Comparison of ENCODE assay signal across 7 mouse cellular contexts in the genomic region with DNA sequence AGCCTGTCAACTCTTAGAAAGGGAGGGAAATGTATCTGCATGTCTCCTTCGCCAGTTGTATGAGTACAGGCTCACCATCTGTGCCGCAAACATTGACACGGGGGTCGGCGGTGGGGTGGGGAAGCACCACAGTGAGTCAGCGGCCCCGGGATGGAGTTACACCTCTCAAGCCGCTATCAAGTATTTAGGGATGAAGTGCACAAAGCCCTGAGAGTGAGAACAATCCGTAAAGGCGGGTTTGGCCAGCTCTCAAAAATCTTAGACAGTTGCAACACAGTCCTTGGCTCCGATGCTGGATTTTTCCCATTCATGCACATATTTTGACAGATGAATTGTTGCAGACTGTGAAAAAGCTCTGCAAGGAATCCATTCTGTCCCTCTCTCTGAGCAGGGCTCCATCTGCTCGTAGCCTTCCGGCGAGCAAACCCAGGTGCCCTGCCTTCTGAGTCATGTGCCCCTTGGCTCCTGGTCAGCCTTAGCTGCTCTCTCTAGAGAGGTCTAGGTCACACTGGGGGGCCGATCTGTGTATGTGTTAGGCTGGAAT.
DNase-seq lines count a peak whose midpoint lies in the region; ATAC-seq and TF ChIP-seq lines count a peak whose summit lies in the region.

No protein-coding gene starts in this region.

- no peaks in the 10 kb centered on the region for H3K36me3 ChIP-seq in kidney, embryonic 16.5 days (ENCODE audit: insufficient read depth, low read length)
- H3K36me3 ChIP-seq in limb, embryonic 14.5 days (ENCODE audit: control insufficient read depth, insufficient read depth, low read length), result no peaks in the 10 kb centered on the region

- no peaks in the 10 kb centered on the region for H3K9me3 ChIP-seq in kidney, embryonic 16.5 days (ENCODE audit: low read length)
- no peaks in the 10 kb centered on the region for H3K9me3 ChIP-seq in limb, embryonic 14.5 days (ENCODE audit: control insufficient read depth, low read length)

- 10% methylated on average over 15 of the region's 15 CpGs for WGBS in kidney, embryonic 16.5 days
- 22% methylated on average over 15 of the region's 15 CpGs for WGBS in limb, embryonic 14.5 days

- peak; percentile 85 for ATAC-seq in kidney, embryonic 16.5 days (ENCODE audit: low FRiP score, low TSS enrichment)
- peak; percentile 70 for ATAC-seq in limb, embryonic 14.5 days (ENCODE audit: low FRiP score, low read depth)
- ATAC-seq in monocyte, adult 5-6 weeks (replicated peaks; ENCODE audit: insufficient number of reproducible peaks, low FRiP score, low TSS enrichment, poor library complexity, severe bottlenecking), result no peak

- peak; percentile 75 for DNase-seq in brain, embryonic 18.5 days (ENCODE audit: low read depth, low spot score)
- peak; percentile 25 for DNase-seq in fat pad, adult 2 months (ENCODE audit: extremely low read depth, low read depth, low spot score)
- peak; percentile 81 to 86 for DNase-seq in heart, adult 9 months (ENCODE audit: low spot score in 2 of 2)
- DNase-seq in limb, embryonic 14.5 days (ENCODE audit: low spot score), result peak; percentile 87
- peak; percentile 42 for DNase-seq in ovary, postnatal 14 days (ENCODE audit: low spot score)

- peaks cover 31% of the 10 kb centered on the region for H3K4me1 ChIP-seq in kidney, embryonic 16.5 days (ENCODE audit: insufficient read depth, low read length)
- peaks cover 12% of the 10 kb centered on the region for H3K4me1 ChIP-seq in limb, embryonic 14.5 days (ENCODE audit: control insufficient read depth, insufficient read depth, low read length)

- peak overlapping the region; percentile 39 for H3K4me2 ChIP-seq in kidney, embryonic 16.5 days (replicated peaks; ENCODE audit: low read depth, low read length)
- H3K4me2 ChIP-seq in limb, embryonic 14.5 days (replicated peaks; ENCODE audit: low read depth, low read length, severe bottlenecking), result 0 out of 2 replicates have a peak overlapping the region, but pooled peaks have one; percentile 32

- no peak overlapping the region for H3K9ac ChIP-seq in kidney, embryonic 16.5 days (replicated peaks; ENCODE audit: low read length)
- no peak overlapping the region for H3K9ac ChIP-seq in limb, embryonic 14.5 days (ENCODE audit: low read depth, low read length, severe bottlenecking)

- no peak for TF ChIP-seq POLR2A in limb, embryonic 14.5 days (IDR thresholded peaks at IDR 0.05; ENCODE audit: borderline replicate concordance, extremely low read depth, insufficient read depth, insufficient read length)

- 0 out of 2 replicates have a peak overlapping the region, but pooled peaks have one; percentile 14 for H3K4me3 ChIP-seq in kidney, embryonic 16.5 days (ENCODE audit: low read length)
- no peak overlapping the region for H3K4me3 ChIP-seq in limb, embryonic 14.5 days (replicated peaks; ENCODE audit: low read length)

- no peaks in the 10 kb centered on the region for H3K27me3 ChIP-seq in kidney, embryonic 16.5 days (ENCODE audit: insufficient read depth, low read length)
- no peaks in the 10 kb centered on the region for H3K27me3 ChIP-seq in limb, embryonic 14.5 days (ENCODE audit: control insufficient read depth, insufficient read depth, low read length)

- H3K27ac ChIP-seq in kidney, embryonic 16.5 days (ENCODE audit: low read length), result peak overlapping the region; percentile 74
- H3K27ac ChIP-seq in limb, embryonic 14.5 days (replicated peaks; ENCODE audit: low read depth, low read length), result no peak overlapping the region

Comparison
In these comparisons a context has a peak if more than half of its experiments do, and no peak if none do; other contexts are left out.
1. DNase-seq: peak in every context shown above with its lines; median percentile 87 in limb, embryonic 14.5 days; 84 in heart, adult 9 months; 75 in brain, embryonic 18.5 days; 42 in ovary, postnatal 14 days; 25 in fat pad, adult 2 months.